Mouse (Mus musculus): ENCODE results near the gene Pigb.

Pigb gene

GRCm38 (mm10) chr9:72988706-72989105 is 51.5 kb downstream of the Pigb start:
- DNase-seq, result no peak

- DNase-seq, result no peak
Observed at GRCm38 (mm10) chr9:72987703-72988102, 52.5 kb downstream of the Pigb start.

GRCm38 (mm10) chr9:72985250-72986220 is 54.6 kb downstream of the Pigb start, which contains the start of the genes Ccpg1os and Ccpg1:
Ccpg1os (minus strand) TSS chr9:72985382.
Ccpg1 (plus strand) TSS chr9:72985429.
- DNase-seq, result peak; percentile 89 to 95

GRCm38 (mm10) chr9:72983066-72983465 is 57.1 kb downstream of the Pigb start:
- no peak for DNase-seq

- no peak for DNase-seq
Observed at GRCm38 (mm10) chr9:72975242-72975641, 64.9 kb downstream of the Pigb start.

GRCm38 (mm10) chr9:72974734-72975133 is 65.4 kb downstream of the Pigb start:
- DNase-seq, result no peak

GRCm38 (mm10) chr9:72972984-72973383 is 67.2 kb downstream of the Pigb start:
- no peak for DNase-seq

GRCm38 (mm10) chr9:72972435-72972834 is 67.7 kb downstream of the Pigb start:
- no peak for DNase-seq

- no peak for DNase-seq
Observed at GRCm38 (mm10) chr9:72969874-72970273, 70.3 kb downstream of the Pigb start.

GRCm38 (mm10) chr9:72968349-72969061 is 71.7 kb downstream of the Pigb start:
- peak; percentile 13 to 28 for DNase-seq

GRCm38 (mm10) chr9:72961959-72962358 is 78.2 kb downstream of the Pigb start:
- peak; percentile 39 to 42 for DNase-seq

- no peak for DNase-seq
Observed at GRCm38 (mm10) chr9:72961346-72961745, 78.8 kb downstream of the Pigb start.

- DNase-seq, result peak; percentile 65 to 66
Observed at GRCm38 (mm10) chr9:72958521-72959450, 81.4 kb downstream of the Pigb start, which contains the start of the genes Dyx1c1 and Gm44503. Dyx1c1 (plus strand) TSS chr9:72958785. Gm44503 (plus strand) TSS chr9:72958852.

Measured in spleen, adult 18-20 months (tissue).